Mouse (Mus musculus) heart, adult 2 months (tissue): ENCODE measurements around the gene Fsip2.

ENCODE experiments used
- CTCF ChIP-seq: fragments of 200-600 bp; IDR thresholded peaks from 2 replicates; pipeline ENCODE4 v1.8.1; 2022; ENCODE audit warnings: antibody characterized with exemption, mild to moderate bottlenecking, moderate library complexity
- POLR2A ChIP-seq: fragments of 200-500 bp; IDR thresholded peaks from 2 replicates; pipeline ENCODE4 v1.6.1; 2011; ENCODE audit warnings: mild to moderate bottlenecking, low read depth, low read length, control low read depth; ENCODE audit not compliant: insufficient read depth

DNA sequence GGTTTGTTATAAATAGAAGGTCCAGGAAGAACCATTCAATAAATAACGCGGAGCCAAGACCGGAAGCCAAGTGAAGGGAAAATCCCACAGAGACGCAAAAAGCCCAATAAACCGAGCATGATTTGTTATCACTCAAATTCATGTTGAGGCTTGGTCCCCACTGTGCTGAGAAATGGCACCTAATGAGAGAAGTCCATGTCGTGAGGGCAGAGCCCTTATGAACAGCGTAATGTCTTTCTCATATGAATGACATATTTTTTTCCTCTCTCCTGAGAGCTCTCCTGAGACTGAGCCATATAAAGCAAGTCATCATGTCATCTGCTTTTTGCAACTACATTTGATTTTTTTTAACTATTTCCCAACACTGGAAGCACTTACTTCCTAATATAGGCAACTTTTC, 82.4 kb downstream of the Fsip2 start:
- no peak for TF ChIP-seq POLR2A
- TF ChIP-seq CTCF: no peak
